Mouse (Mus musculus) myocyte (in vitro differentiated cells): ENCODE data around the gene 4930596D02Rik. TPM values are rescaled to one million over a fixed set of nuclear protein-coding genes. Genes with fewer than 3 reads are reported as not detected.

ENCODE experiments used
- H3K27me3 ChIP-seq: one replicate; pipeline ENCODE4 v1.6.1; 2011; ENCODE audit not compliant: control insufficient read depth, insufficient read depth, insufficient read length
- H3K36me3 ChIP-seq: one replicate; pipeline ENCODE4 v1.6.1; 2011; ENCODE audit not compliant: control insufficient read depth, insufficient read depth
- H3K4me2 ChIP-seq: one replicate; pipeline ENCODE4 v1.6.1; 2011; ENCODE audit warnings: low read depth, control low read depth
- H3K4me3 ChIP-seq: one replicate; pipeline ENCODE4 v1.5.1; 2011; ENCODE audit warnings: mild to moderate bottlenecking, control low read depth, moderate library complexity
- H3K79me2 ChIP-seq: one replicate; pipeline ENCODE4 v1.6.1; 2011; ENCODE audit not compliant: control insufficient read depth, insufficient read depth
- H3ac ChIP-seq: one replicate; pipeline ENCODE4 v1.6.1; 2011; ENCODE audit not compliant: control insufficient read depth, insufficient read length
- CEBPB ChIP-seq: IDR thresholded peaks from 2 replicates; pipeline ENCODE4 v1.6.1; 2011; ENCODE audit warnings: mild to moderate bottlenecking, moderate library complexity; ENCODE audit not compliant: poor library complexity, insufficient read depth, severe bottlenecking
- E2F4 ChIP-seq: IDR thresholded peaks from one replicate; pipeline ENCODE4 v1.6.1; 2011; ENCODE audit warnings: mild to moderate bottlenecking, control low read depth, moderate library complexity; ENCODE audit not compliant: insufficient read depth
- MAX ChIP-seq: IDR thresholded peaks from one replicate; pipeline ENCODE4 v1.6.1; 2011; ENCODE audit warnings: low read depth, mild to moderate bottlenecking, control low read depth
- MYOD1 ChIP-seq, 3 experiments: IDR thresholded peaks; one replicate each; pipeline ENCODE4 v1.6.1; 2011; ENCODE audit warnings: control low read depth in 2 of 3, low read depth in 2 of 3, mild to moderate bottlenecking in 2 of 3, moderate library complexity in 1 of 3; ENCODE audit not compliant: insufficient read length in 2 of 3, control insufficient read depth in 1 of 3
- MYOG ChIP-seq, 3 experiments: IDR thresholded peaks; one replicate each; pipeline ENCODE4 v1.6.1; 2011; ENCODE audit warnings: control low read depth in 2 of 3, low read depth in 2 of 3, mild to moderate bottlenecking in 2 of 3; ENCODE audit not compliant: insufficient read length in 2 of 3, control insufficient read depth in 1 of 3, insufficient read depth in 1 of 3
- POLR2A ChIP-seq: IDR thresholded peaks from one replicate; pipeline ENCODE4 v1.6.1; 2011; ENCODE audit warnings: low read depth, mild to moderate bottlenecking, control low read depth, moderate library complexity; ENCODE audit not compliant: insufficient read length
- POLR2AphosphoS2 ChIP-seq: IDR thresholded peaks from one replicate; pipeline ENCODE4 v1.6.1; 2011; ENCODE audit warnings: low read depth, control low read depth; ENCODE audit not compliant: insufficient read length
- REST ChIP-seq: IDR thresholded peaks from one replicate; pipeline ENCODE4 v1.6.1; 2011; ENCODE audit warnings: mild to moderate bottlenecking, control low read depth, moderate library complexity; ENCODE audit not compliant: insufficient read depth, insufficient read length
- SRF ChIP-seq: IDR thresholded peaks from one replicate; pipeline ENCODE4 v1.6.1; 2011; ENCODE audit warnings: low read depth; ENCODE audit not compliant: control insufficient read depth, insufficient read length
- TCF12 ChIP-seq: IDR thresholded peaks from one replicate; pipeline ENCODE4 v1.6.1; 2011; ENCODE audit warnings: mild to moderate bottlenecking, control low read depth; ENCODE audit not compliant: poor library complexity, insufficient read depth, severe bottlenecking
- TCF3 ChIP-seq: IDR thresholded peaks from one replicate; pipeline ENCODE4 v1.6.1; 2011; ENCODE audit warnings: low read depth, control low read depth; ENCODE audit not compliant: insufficient read length
- USF1 ChIP-seq: IDR thresholded peaks from one replicate; pipeline ENCODE4 v1.6.1; 2011; ENCODE audit warnings: low read depth, mild to moderate bottlenecking, control low read depth, moderate library complexity
- polyA plus RNA-seq: library from polyadenylated mRNA; unstranded; fragments of >200 nt; fragmentation: generic; extraction: Trizol; gene quantifications from one replicate; pipeline ENCODE4 v1.2.1, GENCODE M21; 2012; ENCODE audit warnings: missing spikeins

The 4930596D02Rik gene
- polyA plus RNA-seq, result not detected

- Histone ChIP-seq H3K79me2 (no peaks in the 10 kb centered on the region), H3K4me2 (no peak within 1 kb of the TSS), H3K4me3 (no peak within 1 kb of the TSS), H3K27me3 (no peaks in the 10 kb centered on the region), H3K36me3 (no peaks in the 10 kb centered on the region), H3ac (no peak within 1 kb of the TSS)
- TF ChIP-seq SRF (no peak), MYOG (IDR thresholded peaks at IDR 0.05; ENCODE audit: control insufficient read depth in 1 of 3, insufficient read depth in 1 of 3, insufficient read length in 2 of 3, low read depth in 2 of 3) (no peak), MAX (no peak), TCF3 (no peak), E2F4 (no peak)
Measured at GRCm38 (mm10) chr14:35811878-35812277, at the start of gene 4930596D02Rik. 4930596D02Rik (minus strand) TSS chr14:35811978.

GRCm38 (mm10) chr14:35853254-35853653 lies 41.5 kb upstream of the 4930596D02Rik start:
- Histone ChIP-seq H3K36me3 (no peaks in the 10 kb centered on the region), H3K4me2 (no peak overlapping the region)
- no peak for TF ChIP-seq CEBPB
- no peak for TF ChIP-seq POLR2AphosphoS2
- TF ChIP-seq MYOG (IDR thresholded peaks at IDR 0.05; ENCODE audit: control insufficient read depth in 1 of 3, insufficient read depth in 1 of 3, insufficient read length in 2 of 3, low read depth in 2 of 3), result no peak
- TF ChIP-seq E2F4, result no peak
- TF ChIP-seq SRF, result no peak
- TF ChIP-seq MAX, result no peak

DNA sequence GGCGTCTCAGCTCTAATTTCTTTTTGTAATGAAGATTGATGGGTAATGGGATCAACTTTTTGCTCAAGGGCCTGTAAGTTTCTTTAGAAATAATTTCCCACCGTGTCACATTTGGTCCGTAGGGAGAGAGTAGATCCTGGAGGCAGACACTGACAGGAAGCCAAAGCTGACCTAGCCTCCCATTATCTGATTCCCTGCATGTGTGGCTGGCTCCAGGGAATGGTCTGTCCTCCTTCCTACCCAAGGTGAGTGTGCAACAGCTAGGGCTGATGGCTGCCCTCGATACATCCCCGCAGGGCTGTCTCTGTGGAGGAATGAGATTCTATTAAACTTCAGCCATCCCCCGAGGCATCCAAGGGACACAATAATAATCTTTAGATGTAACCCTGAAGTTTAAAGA lies 33.5 kb upstream of the 4930596D02Rik start:
- H3K79me2 ChIP-seq, result no peaks in the 10 kb centered on the region

More at GRCm38 (mm10) chr14:35853254-35853653, 41.5 kb upstream of the 4930596D02Rik start:
- no peak overlapping the region for H3K4me3 ChIP-seq
- H3K79me2 ChIP-seq, result no peaks in the 10 kb centered on the region
- no peaks in the 10 kb centered on the region for H3K27me3 ChIP-seq
- H3ac ChIP-seq, result no peak overlapping the region

GRCm38 (mm10) chr14:35842111-35842721 lies 30.4 kb upstream of the 4930596D02Rik start:
- no peaks in the 10 kb centered on the region for H3K36me3 ChIP-seq
- TF ChIP-seq POLR2A, result no peak
- TF ChIP-seq USF1, result no peak
- no peak for TF ChIP-seq MYOD1 (IDR thresholded peaks at IDR 0.05; ENCODE audit: control insufficient read depth in 1 of 3, insufficient read length in 2 of 3, low read depth in 2 of 3)
- no peak for TF ChIP-seq CEBPB
- no peak for TF ChIP-seq TCF12
- TF ChIP-seq MAX, result no peak
- no peak for TF ChIP-seq MYOG (IDR thresholded peaks at IDR 0.05; ENCODE audit: control insufficient read depth in 1 of 3, insufficient read depth in 1 of 3, insufficient read length in 2 of 3, low read depth in 2 of 3)
- TF ChIP-seq TCF3, result no peak
- TF ChIP-seq REST, result no peak
- no peak for TF ChIP-seq SRF
- no peak for TF ChIP-seq E2F4
- TF ChIP-seq POLR2AphosphoS2, result no peak
- H3K79me2 ChIP-seq, result no peaks in the 10 kb centered on the region
- no peak overlapping the region for H3ac ChIP-seq
- H3K4me3 ChIP-seq, result no peak overlapping the region
- H3K27me3 ChIP-seq, result no peaks in the 10 kb centered on the region
- H3K4me2 ChIP-seq, result no peak overlapping the region

More for the DNA sequence above, 33.5 kb upstream of the 4930596D02Rik start:
- Histone ChIP-seq H3K4me2 (no peak overlapping the region), H3K27me3 (no peaks in the 10 kb centered on the region), H3K36me3 (no peaks in the 10 kb centered on the region), H3K4me3 (no peak overlapping the region), H3ac (no peak overlapping the region)
- no peak for TF ChIP-seq MYOG (IDR thresholded peaks at IDR 0.05; ENCODE audit: control insufficient read depth in 1 of 3, insufficient read depth in 1 of 3, insufficient read length in 2 of 3, low read depth in 2 of 3)

DNA sequence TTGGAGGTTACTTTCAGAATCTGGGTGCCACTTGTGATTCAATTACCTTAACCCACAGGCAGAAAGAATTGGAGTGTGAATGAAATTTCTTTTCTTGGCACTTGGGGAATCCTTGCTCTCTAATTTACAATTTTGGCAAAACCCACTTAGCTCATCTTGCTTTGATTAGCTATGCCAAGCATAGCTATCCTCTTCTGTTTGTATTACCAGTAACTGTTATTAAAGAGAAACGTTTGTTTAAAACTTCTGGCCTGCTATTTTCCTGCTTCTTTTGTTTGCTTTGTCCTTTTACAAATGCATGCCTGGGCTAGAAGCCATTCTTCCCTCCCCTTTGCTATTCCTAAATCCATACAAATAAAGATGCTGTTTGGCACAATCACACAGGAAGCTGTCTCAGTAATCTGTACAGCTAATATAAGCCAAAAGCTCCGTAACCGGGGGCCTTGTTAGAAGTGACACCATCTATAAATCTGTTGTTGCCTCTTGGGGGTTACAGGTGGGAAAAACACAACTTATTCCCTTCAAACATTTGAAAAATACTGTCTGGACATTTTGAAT lies 19.0 kb downstream of the 4930596D02Rik start:
- Histone ChIP-seq H3ac (no peak overlapping the region), H3K27me3 (no peaks in the 10 kb centered on the region), H3K36me3 (no peaks in the 10 kb centered on the region), H3K79me2 (no peaks in the 10 kb centered on the region), H3K4me2 (no peak overlapping the region), H3K4me3 (no peak overlapping the region)
- TF ChIP-seq E2F4, result no peak
- TF ChIP-seq CEBPB, result no peak
- no peak for TF ChIP-seq USF1
- TF ChIP-seq MAX, result no peak
- no peak for TF ChIP-seq POLR2AphosphoS2
- no peak for TF ChIP-seq SRF
